Mouse (Mus musculus) liver, embryonic 16.5 days (tissue): Measurements from ENCODE around the gene Ufc1. TPM values are rescaled to one million over a fixed set of nuclear protein-coding genes. Genes with fewer than 3 reads are reported as not detected.
A peak's percentile ranks its signal among the peaks of the same experiment; 100 is the strongest.

ENCODE experiments used
- ATAC-seq: fragments of 200-750 bp; cut with Nextera tagmentation; 2 replicates; pipeline ENCODE4 v1.8.0; 2017; ENCODE audit warnings: low read depth, mild to moderate bottlenecking, moderate number of reproducible peaks, moderate library complexity
- H3K27ac ChIP-seq: fragments of 300-500 bp; sonication (generic); 2 replicates; pipeline ENCODE4 v1.5.1; 2014; ENCODE audit warnings: mild to moderate bottlenecking, low read length
- H3K27me3 ChIP-seq: fragments of 300-500 bp; sonication (generic); 2 replicates; pipeline ENCODE4 v1.6.1; 2014; ENCODE audit warnings: low read depth, low read length, mixed read lengths; ENCODE audit not compliant: control insufficient read depth, insufficient read depth
- H3K36me3 ChIP-seq: fragments of 300-500 bp; sonication (generic); 2 replicates; pipeline ENCODE4 v1.6.1; 2014; ENCODE audit warnings: mild to moderate bottlenecking; ENCODE audit not compliant: control insufficient read depth, insufficient read depth
- H3K4me1 ChIP-seq: fragments of 300-500 bp; sonication (generic); 2 replicates; pipeline ENCODE4 v1.6.1; 2014; ENCODE audit warnings: low read depth, low read length, mixed read lengths; ENCODE audit not compliant: control insufficient read depth
- H3K4me2 ChIP-seq: fragments of 300-500 bp; sonication (generic); 2 replicates; pipeline ENCODE4 v1.6.1; 2014; ENCODE audit warnings: low read depth, low read length, mixed read lengths
- H3K4me3 ChIP-seq: fragments of 300-500 bp; sonication (generic); 2 replicates; pipeline ENCODE4 v1.5.1; 2014; ENCODE audit warnings: low read depth, mild to moderate bottlenecking, low read length
- H3K9ac ChIP-seq: fragments of 300-500 bp; sonication (generic); 2 replicates; pipeline ENCODE4 v1.6.1; 2014; ENCODE audit warnings: low read depth, low read length
- H3K9me3 ChIP-seq: fragments of 300-500 bp; sonication (generic); replicated peaks from 2 replicates; pipeline ENCODE4 v1.6.1; 2016; ENCODE audit warnings: low read length; ENCODE audit not compliant: control insufficient read depth
- WGBS: fragments of 180-500 bp; shearing (Covaris S2); extraction: QIAGEN DNeasy Blood & Tissue Kit; methylation state at CpG from one replicate; pipeline ENCODE4 v1.1.7; 2014; ENCODE audit not compliant: insufficient replicate concordance; 5-methylcytosine and 5-hydroxymethylcytosine counted together
- polyA plus RNA-seq: library from polyadenylated mRNA; unstranded; fragments of >200 nt; fragmentation: Nextera tagmentation; extraction: Ambion mirVana; gene quantifications from 2 replicates; pipeline ENCODE4 v1.2.1, GENCODE M21; 2015

Gene Ufc1
- polyA plus RNA-seq, 1 experiment from 2014 or later: 40.3 TPM

- Histone ChIP-seq H3K36me3 (no peaks in the 10 kb centered on the region), H3K9ac (no peak overlapping the region), H3K4me2 (no peak overlapping the region), H3K9me3 (no peaks in the 10 kb centered on the region), H3K27me3 (peaks cover 16% of the 10 kb centered on the region), H3K4me3 (no peak overlapping the region), H3K27ac (no peak overlapping the region), H3K4me1 (peaks cover 4% of the 10 kb centered on the region; the same call in 1 of the 2 replicates)
- WGBS: 63% methylated on average over 9 of the region's 9 CpGs
- no peak for ATAC-seq
Measured at GRCm38 (mm10) chr1:171257781-171258180, 37.0 kb downstream of the Ufc1 start.

GRCm38 (mm10) chr1:171256937-171257548 lies 37.8 kb downstream of the Ufc1 start:
- H3K4me3 ChIP-seq: no peak overlapping the region
- no peaks in the 10 kb centered on the region; the same call in 1 of the 2 replicates for H3K4me1 ChIP-seq
- no peak; the same call in 1 of the 2 replicates for ATAC-seq
- H3K27me3 ChIP-seq: peaks cover 17% of the 10 kb centered on the region
- no peaks in the 10 kb centered on the region for H3K9me3 ChIP-seq
- H3K36me3 ChIP-seq: no peaks in the 10 kb centered on the region
- H3K9ac ChIP-seq: no peak overlapping the region
- 51% methylated on average over 15 of the region's 15 CpGs for WGBS
- no peak overlapping the region for H3K4me2 ChIP-seq
- no peak overlapping the region for H3K27ac ChIP-seq

GRCm38 (mm10) chr1:171256095-171256818 lies 38.6 kb downstream of the Ufc1 start:
- no peaks in the 10 kb centered on the region; the same call in 1 of the 2 replicates for H3K4me1 ChIP-seq
- ATAC-seq: no peak
- no peak overlapping the region for H3K9ac ChIP-seq
- no peak overlapping the region for H3K27ac ChIP-seq
- WGBS: 79% methylated on average over 24 of the region's 24 CpGs
- H3K9me3 ChIP-seq: no peaks in the 10 kb centered on the region
- H3K36me3 ChIP-seq: no peaks in the 10 kb centered on the region
- no peak overlapping the region for H3K4me2 ChIP-seq
- peaks cover 21% of the 10 kb centered on the region for H3K27me3 ChIP-seq
- H3K4me3 ChIP-seq: no peak overlapping the region

GRCm38 (mm10) chr1:171252415-171252814 lies 42.4 kb downstream of the Ufc1 start:
- Histone ChIP-seq H3K27ac (no peak overlapping the region), H3K4me2 (no peak overlapping the region)

GRCm38 (mm10) chr1:171251594-171252324 lies 43.1 kb downstream of the Ufc1 start:
- Histone ChIP-seq H3K9me3 (no peaks in the 10 kb centered on the region), H3K9ac (no peak overlapping the region), H3K4me3 (peak overlapping the region; percentile 11; the same call in 1 of the 2 replicates), H3K27ac (no peak overlapping the region), H3K4me2 (0 out of 2 replicates have a peak overlapping the region, but pooled peaks have one; percentile 2), H3K36me3 (no peaks in the 10 kb centered on the region), H3K4me1 (peaks cover 11% of the 10 kb centered on the region), H3K27me3 (peaks cover 31% of the 10 kb centered on the region)
- 25% methylated on average over 13 of the region's 13 CpGs for WGBS
- no peak for ATAC-seq

More at GRCm38 (mm10) chr1:171252415-171252814, 42.4 kb downstream of the Ufc1 start:
- peaks cover 31% of the 10 kb centered on the region for H3K27me3 ChIP-seq
- no peaks in the 10 kb centered on the region for H3K36me3 ChIP-seq
- H3K9me3 ChIP-seq: no peaks in the 10 kb centered on the region
- peaks cover 9% of the 10 kb centered on the region for H3K4me1 ChIP-seq
- H3K9ac ChIP-seq: no peak overlapping the region
- no peak overlapping the region for H3K4me3 ChIP-seq
- ATAC-seq: no peak
- 59% methylated on average over 17 of the region's 17 CpGs for WGBS

- 30% methylated on average over 26 of the region's 26 CpGs for WGBS
- no peak for ATAC-seq
Measured at GRCm38 (mm10) chr1:171250680-171251593, 43.9 kb downstream of the Ufc1 start, which contains the start of gene Ndufs2. Ndufs2 (minus strand) TSS chr1:171251388.

GRCm38 (mm10) chr1:171249913-171250600 lies 44.8 kb downstream of the Ufc1 start, which contains the start of gene Adamts4:
Adamts4 (plus strand) TSS chr1:171250421.
- ATAC-seq: no peak
- Histone ChIP-seq H3K9ac (no peak within 1 kb of the TSS), H3K4me1 (peaks cover 20% of the 10 kb centered on the region), H3K4me3 (peak within 1 kb of the TSS; percentile 11), H3K27ac (no peak within 1 kb of the TSS), H3K36me3 (no peaks in the 10 kb centered on the region), H3K9me3 (no peaks in the 10 kb centered on the region), H3K27me3 (peaks cover 31% of the 10 kb centered on the region), H3K4me2 (peak within 1 kb of the TSS; percentile 2)
- 19% methylated on average over 5 of the region's 5 CpGs for WGBS

More at GRCm38 (mm10) chr1:171250680-171251593, 43.9 kb downstream of the Ufc1 start, which contains the start of gene Ndufs2:
- Histone ChIP-seq H3K27me3 (peaks cover 31% of the 10 kb centered on the region), H3K27ac (no peak within 1 kb of the TSS), H3K4me3 (peak within 1 kb of the TSS; percentile 11), H3K9ac (no peak within 1 kb of the TSS), H3K9me3 (no peaks in the 10 kb centered on the region), H3K36me3 (no peaks in the 10 kb centered on the region), H3K4me1 (peaks cover 17% of the 10 kb centered on the region), H3K4me2 (peak within 1 kb of the TSS; percentile 2)
